Mouse (Mus musculus): ENCODE measurements at regions not wholly inside any gene's neighbourhood (a gene's known extent, or its start where the extent isn't known, plus 50 kb on each side); places are given as distances from the start of the nearest gene placed in this dataset.
"Not testable (repeated sequence)": the region's sequence is repeated elsewhere in the genome, so short reads cannot be mapped to it uniquely, and the experiment has no call there.

GRCm38 (mm10) chr10:85731163-85731562 is 98.1 kb upstream of the Pwp1 start:
- DNase-seq = not testable (repeated sequence)

GRCm38 (mm10) chr10:85731796-85732388 is 97.4 kb upstream of the Pwp1 start:
- peak; percentile 45 for DNase-seq

GRCm38 (mm10) chr10:85737796-85738195 is 91.5 kb upstream of the Pwp1 start:
- no peak for DNase-seq

GRCm38 (mm10) chr10:85739008-85739407 is 90.3 kb upstream of the Pwp1 start:
- no peak for DNase-seq

DNA sequence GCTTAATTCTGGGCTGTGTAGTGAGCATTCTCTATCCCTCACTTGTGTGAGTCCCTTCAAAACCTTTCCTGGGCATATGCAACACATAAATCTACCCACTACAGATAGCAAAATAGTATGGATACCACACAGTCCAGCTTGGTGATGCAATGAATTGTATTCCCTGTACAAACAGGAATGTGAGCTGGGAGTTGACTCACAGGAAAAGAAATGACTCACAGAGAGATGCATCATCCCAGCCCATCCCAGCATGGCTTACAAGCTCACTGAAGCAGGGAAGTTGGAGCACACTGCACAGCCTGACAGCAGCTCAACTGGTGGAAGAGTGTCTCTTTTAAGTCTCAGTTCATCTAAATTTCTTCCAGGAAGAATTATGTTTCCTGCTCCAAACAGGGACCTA is 89.7 kb upstream of the Pwp1 start:
- peak; percentile 55 for DNase-seq

DNA sequence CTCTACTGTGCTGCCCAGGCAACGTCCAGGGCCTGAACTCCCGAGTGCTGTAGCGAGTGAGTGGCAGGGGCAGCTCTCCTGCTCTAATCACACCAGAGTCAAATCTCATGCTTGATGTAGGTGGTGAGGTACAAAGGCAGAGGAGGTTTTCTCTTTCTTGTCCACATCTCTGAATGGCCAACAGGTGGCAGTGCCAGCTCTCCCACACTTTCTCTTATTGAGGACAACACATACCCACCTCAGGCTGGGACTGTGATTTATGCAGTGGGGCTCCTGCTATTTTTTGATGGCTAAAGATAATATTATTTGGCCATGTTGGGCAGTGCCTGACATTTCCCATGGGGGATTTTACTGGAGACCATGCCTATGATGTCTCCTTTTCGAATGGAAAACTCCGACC is 87.3 kb upstream of the Pwp1 start:
- peak; percentile 5 for DNase-seq

DNA sequence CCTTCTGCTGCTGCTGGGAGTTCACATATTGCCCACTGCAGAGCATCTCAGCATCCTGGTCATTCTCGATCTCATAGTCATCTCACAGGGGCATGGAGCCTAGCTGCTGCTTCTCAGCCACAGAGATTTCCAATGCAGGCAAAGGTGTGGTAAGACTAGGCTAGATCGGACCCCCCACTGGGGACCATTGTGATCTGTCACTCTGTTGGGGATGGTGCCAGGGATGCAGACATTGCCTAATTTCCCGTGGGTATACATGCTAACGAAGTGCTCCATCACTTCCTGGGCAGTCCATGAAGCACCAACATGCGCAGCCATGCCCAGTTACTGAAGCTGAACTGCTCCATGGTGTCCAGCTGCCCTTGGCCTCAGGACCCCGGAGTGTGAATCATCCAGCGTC is 83.9 kb upstream of the Pwp1 start:
- DNase-seq = not testable (repeated sequence)

GRCm38 (mm10) chr10:85745818-85746217 is 83.5 kb upstream of the Pwp1 start:
- not testable (repeated sequence) for DNase-seq

GRCm38 (mm10) chr10:85749549-85749948 is 79.7 kb upstream of the Pwp1 start:
- not testable (repeated sequence) for DNase-seq

DNA sequence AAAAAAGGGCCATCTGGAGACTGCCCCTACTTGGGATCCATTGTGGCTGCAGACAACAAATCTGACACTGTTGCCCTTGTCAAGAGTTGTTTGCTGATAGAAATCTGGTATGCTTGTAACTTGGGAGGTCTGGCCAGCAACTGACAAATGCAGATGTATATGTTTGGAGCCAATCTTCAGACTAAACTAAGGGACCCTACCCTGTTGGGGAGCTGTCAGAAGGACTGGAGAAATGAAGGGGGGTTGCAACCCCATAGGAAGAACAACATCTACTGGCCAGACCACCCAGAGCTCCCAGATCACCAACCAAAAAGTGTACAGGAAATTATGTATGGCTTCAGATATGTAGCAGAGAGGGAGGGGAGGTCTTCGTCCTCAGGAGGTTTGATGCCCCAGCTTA is 54.3 kb upstream of the Pwp1 start:
- DNase-seq = no peak

All from adrenal gland, postnatal 14 days (tissue).